Mouse (Mus musculus): Measurements from ENCODE around the gene Robo2.

Gene Robo2

GRCm38 (mm10) chr16:73915425-73915824 lies 496.2 kb downstream of the Robo2 start:
- DNase-seq, result no peak

GRCm38 (mm10) chr16:73914936-73915335 lies 496.7 kb downstream of the Robo2 start:
- no peak for DNase-seq

- no peak for DNase-seq
Measured at GRCm38 (mm10) chr16:73908504-73908903, 503.1 kb downstream of the Robo2 start.

- no peak for DNase-seq
Measured at GRCm38 (mm10) chr16:73896856-73897255, 514.8 kb downstream of the Robo2 start.

- no peak for DNase-seq
Measured at GRCm38 (mm10) chr16:73881911-73882310, 529.7 kb downstream of the Robo2 start.

- no peak for DNase-seq
Measured at GRCm38 (mm10) chr16:73877973-73878372, 533.7 kb downstream of the Robo2 start.

GRCm38 (mm10) chr16:73874991-73875390 lies 536.6 kb downstream of the Robo2 start:
- no peak for DNase-seq

GRCm38 (mm10) chr16:73873828-73874558 lies 537.6 kb downstream of the Robo2 start:
- no peak for DNase-seq

- no peak for DNase-seq
Measured at GRCm38 (mm10) chr16:73870296-73870695, 541.3 kb downstream of the Robo2 start.

GRCm38 (mm10) chr16:73869527-73870212 lies 542.0 kb downstream of the Robo2 start:
- DNase-seq, result no peak

GRCm38 (mm10) chr16:73864625-73865024 lies 547.0 kb downstream of the Robo2 start:
- DNase-seq, result no peak

- no peak for DNase-seq
Measured at GRCm38 (mm10) chr16:73863748-73864147, 547.9 kb downstream of the Robo2 start.

- no peak for DNase-seq
Measured at GRCm38 (mm10) chr16:73858717-73859116, 552.9 kb downstream of the Robo2 start.

GRCm38 (mm10) chr16:73855821-73856220 lies 555.8 kb downstream of the Robo2 start:
- DNase-seq, result no peak

Data from kidney, adult 11 months (tissue).